Mouse (Mus musculus): ENCODE results near the gene Rpgrip1.

Gene Rpgrip1

DNA sequence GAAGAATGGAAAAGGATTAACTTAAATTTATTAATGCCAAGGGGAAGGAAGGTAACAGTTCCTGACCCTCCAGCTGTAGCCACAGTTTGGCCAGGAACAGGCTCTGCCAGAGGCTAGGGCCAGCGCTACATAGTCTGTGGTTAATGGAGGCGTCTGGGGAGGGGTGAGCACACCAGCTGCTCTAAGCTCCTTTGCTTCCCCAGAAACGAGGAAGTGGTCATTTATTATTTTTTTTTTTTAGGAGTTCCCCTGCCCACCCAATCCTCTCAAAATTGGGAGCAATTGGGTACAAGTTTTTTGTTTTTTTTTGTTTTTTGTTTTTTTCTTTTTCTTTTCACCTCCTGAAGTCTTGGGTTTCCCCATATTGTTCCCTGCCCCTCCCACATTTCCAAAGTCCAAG is 87.6 kb downstream of the Rpgrip1 start:
- peak; percentile 16 for DNase-seq

DNA sequence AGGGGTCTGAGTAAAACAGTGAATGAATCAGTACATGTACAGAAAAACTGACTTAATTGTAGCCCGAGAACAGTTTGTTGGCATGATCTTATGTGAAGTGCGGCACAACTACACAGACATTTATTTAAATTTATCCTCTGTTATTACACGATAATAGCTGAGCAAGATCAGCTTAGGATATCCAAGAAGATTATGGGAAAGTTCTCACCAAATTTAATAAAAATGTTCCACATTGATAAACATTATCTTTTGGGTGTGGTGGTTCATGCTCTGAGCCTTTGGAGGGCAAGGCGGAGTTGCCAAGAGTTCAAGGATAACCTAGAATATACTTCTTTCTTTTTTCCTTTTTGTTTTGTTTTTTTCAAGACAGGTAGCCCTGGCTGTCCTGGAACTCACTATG is 88.9 kb downstream of the Rpgrip1 start:
- DNase-seq: no peak

All from cerebellum, adult 9-11 months (tissue).